Mouse (Mus musculus) testis, adult 10 weeks (tissue): ENCODE data around the gene Trabd2b. TPM values are rescaled to one million over a fixed set of nuclear protein-coding genes. Genes with fewer than 3 reads are reported as not detected.

ENCODE experiments used
- polyA plus RNA-seq: library from polyadenylated mRNA; stranded (reverse); fragments of 350-450 nt; fragmentation: Illumina TruSeq; extraction: RNeasy Lipid Tissue Mini Kit (QIAGEN cat#74804); gene quantifications from one replicate; pipeline ENCODE4 v1.2.3, GENCODE M21; 2014; ENCODE audit warnings: low read depth, low replicate concordance

The Trabd2b gene
- polyA plus RNA-seq = 0.07 TPM

GRCm38 (mm10) chr4:114406355-114407101 is at the start of gene Trabd2b:
Gene Trabd2b (plus strand): TSS chr4:114406724.

Other genes starting within 250 kb of the Trabd2b start
- not detected for gene Skint11, start 243.3 kb upstream of the Trabd2b start, polyA plus RNA-seq